Mouse (Mus musculus) liver, adult 2 months (tissue): Measurements from ENCODE around the gene D630036H23Rik. TPM values are rescaled to one million over a fixed set of nuclear protein-coding genes. Genes with fewer than 3 reads are reported as not detected.
A peak's percentile ranks its signal among the peaks of the same experiment; 100 is the strongest.

Experiments
- DNase-seq: peaks from one replicate; pipeline ENCODE4 v3.0.0-alpha.2; 2011; ENCODE audit warnings: low read depth, low spot score; ENCODE audit errors: extremely low read depth
- H3K27ac ChIP-seq: fragments of 200-500 bp; replicated peaks from 2 replicates; pipeline ENCODE4 v1.5.1; 2012; ENCODE audit warnings: low read depth, mild to moderate bottlenecking, control low read depth, inconsistent platforms, low read length; ENCODE audit not compliant: insufficient read depth
- H3K27me3 ChIP-seq: fragments of 200-500 bp; 2 replicates; pipeline ENCODE4 v1.6.1; 2012; ENCODE audit warnings: mild to moderate bottlenecking, moderate library complexity, low read length, inconsistent platforms; ENCODE audit not compliant: control insufficient read depth, insufficient read depth
- H3K36me3 ChIP-seq: fragments of 200-500 bp; 2 replicates; pipeline ENCODE4 v1.6.1; 2012; ENCODE audit warnings: low read length, inconsistent platforms; ENCODE audit not compliant: control insufficient read depth, insufficient read depth
- H3K4me1 ChIP-seq: fragments of 200-500 bp; 2 replicates; pipeline ENCODE4 v1.6.1; 2011; ENCODE audit warnings: low read length; ENCODE audit not compliant: control insufficient read depth, insufficient read depth
- H3K4me3 ChIP-seq: fragments of 200-500 bp; 2 replicates; pipeline ENCODE4 v1.5.1; 2011; ENCODE audit warnings: low read depth, mild to moderate bottlenecking, control low read depth, low read length, moderate library complexity; ENCODE audit not compliant: insufficient read depth
- H3K79me2 ChIP-seq: fragments of 200-500 bp; 2 replicates; pipeline ENCODE4 v1.6.1; 2012; ENCODE audit warnings: inconsistent platforms, mild to moderate bottlenecking, low read length, moderate library complexity; ENCODE audit not compliant: control insufficient read depth, insufficient read depth
- H3K9ac ChIP-seq: fragments of 200-500 bp; 2 replicates; pipeline ENCODE4 v1.6.1; 2012; ENCODE audit warnings: low read depth, mild to moderate bottlenecking, control low read depth, inconsistent platforms, low read length
- CTCF ChIP-seq: fragments of 200-500 bp; IDR thresholded peaks from 2 replicates; pipeline ENCODE4 v1.5.1; 2011; ENCODE audit warnings: low read depth, low read length, control low read depth
- POLR2A ChIP-seq: fragments of 200-500 bp; IDR thresholded peaks from 2 replicates; pipeline ENCODE4 v1.6.1; 2011; ENCODE audit warnings: low read length, control low read depth; ENCODE audit not compliant: insufficient read depth; ENCODE audit errors: extremely low read depth
- WGBS: fragments of 180-500 bp; shearing (Covaris S2); methylation state at CpG from one replicate; pipeline ENCODE4 v1.1.7; 2018; 5-methylcytosine and 5-hydroxymethylcytosine counted together
- polyA plus RNA-seq: library from polyadenylated mRNA; depleted of rRNA; stranded (reverse); fragments of >200 nt; gene quantifications from 2 replicates; pipeline ENCODE4 v1.2.3, GENCODE M21; 2012; rRNA removed
- total RNA-seq: library from RNA; depleted of rRNA; stranded (reverse); fragments of >200 nt; gene quantifications from 2 replicates; pipeline ENCODE4 v1.2.3, GENCODE M21; 2014; rRNA removed

The D630036H23Rik gene
- total RNA-seq (0.67 and 1.8 TPM in 2 replicates), polyA plus RNA-seq (0.56 and 0.72 TPM in 2 replicates)

DNA sequence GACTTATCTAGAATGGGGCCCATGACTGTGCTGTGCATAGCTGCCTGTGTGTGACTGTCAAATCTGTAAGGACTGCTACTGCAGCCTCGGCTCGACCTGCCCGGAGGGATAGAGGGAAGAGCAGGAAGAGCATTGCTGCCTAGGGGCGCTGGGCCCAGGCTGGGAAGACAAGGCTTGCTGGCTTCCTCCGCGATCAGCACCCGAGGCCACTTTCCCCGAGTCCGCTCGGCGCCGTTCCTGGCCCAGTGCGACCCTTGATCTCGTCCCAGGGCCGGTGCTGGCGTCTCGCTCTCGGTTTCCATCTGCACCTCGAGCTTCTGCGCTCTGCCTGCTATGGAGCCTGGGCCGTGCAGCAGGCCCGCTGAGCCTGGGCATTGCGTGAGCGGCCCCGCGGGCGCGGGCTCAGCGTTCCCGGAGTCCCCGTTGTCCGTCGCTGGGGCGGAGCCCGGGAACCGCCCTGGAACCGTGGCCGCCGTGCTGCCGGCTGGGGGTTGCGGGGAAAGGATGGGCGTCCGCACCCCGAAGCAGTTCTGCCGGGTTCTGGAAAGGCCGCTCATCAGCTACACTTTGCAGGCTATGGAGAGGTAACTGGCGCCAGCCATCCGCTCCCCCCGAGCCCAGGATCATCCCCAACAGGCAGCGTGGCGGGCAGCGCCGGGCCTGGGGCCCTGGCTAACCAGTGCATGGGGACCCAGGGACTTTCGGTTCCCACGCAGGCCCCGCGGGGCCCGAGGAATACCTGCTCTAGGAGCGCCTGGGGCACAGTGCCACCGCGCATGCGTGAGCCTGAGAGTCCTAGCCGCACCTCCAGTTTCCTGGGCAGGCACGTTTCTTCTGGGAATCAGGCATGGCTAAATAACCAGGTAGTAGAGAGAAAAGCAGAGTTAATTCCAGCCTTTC is at the start of gene D630036H23Rik, which contains the start of gene Ispd:
TSS of gene D630036H23Rik (minus strand) at position 741 of the 900 bp plus-strand sequence.
TSS of gene Ispd (plus strand) at position 10 of the 900 bp plus-strand sequence.
- TF ChIP-seq CTCF: no peak
- TF ChIP-seq POLR2A: peak; percentile 66
- Histone ChIP-seq H3K4me1 (no peaks in the 10 kb centered on the region; the same call in 1 of the 2 replicates), H3K27ac (peak within 1 kb of the TSS; percentile 85), H3K9ac (peak within 1 kb of the TSS; percentile 90), H3K79me2 (no peaks in the 10 kb centered on the region), H3K36me3 (no peaks in the 10 kb centered on the region), H3K4me3 (peak within 1 kb of the TSS; percentile 80), H3K27me3 (no peaks in the 10 kb centered on the region)
- DNase-seq: peak; percentile 80
- under 1% methylated on average over 64 of the region's 64 CpGs for WGBS

DNA sequence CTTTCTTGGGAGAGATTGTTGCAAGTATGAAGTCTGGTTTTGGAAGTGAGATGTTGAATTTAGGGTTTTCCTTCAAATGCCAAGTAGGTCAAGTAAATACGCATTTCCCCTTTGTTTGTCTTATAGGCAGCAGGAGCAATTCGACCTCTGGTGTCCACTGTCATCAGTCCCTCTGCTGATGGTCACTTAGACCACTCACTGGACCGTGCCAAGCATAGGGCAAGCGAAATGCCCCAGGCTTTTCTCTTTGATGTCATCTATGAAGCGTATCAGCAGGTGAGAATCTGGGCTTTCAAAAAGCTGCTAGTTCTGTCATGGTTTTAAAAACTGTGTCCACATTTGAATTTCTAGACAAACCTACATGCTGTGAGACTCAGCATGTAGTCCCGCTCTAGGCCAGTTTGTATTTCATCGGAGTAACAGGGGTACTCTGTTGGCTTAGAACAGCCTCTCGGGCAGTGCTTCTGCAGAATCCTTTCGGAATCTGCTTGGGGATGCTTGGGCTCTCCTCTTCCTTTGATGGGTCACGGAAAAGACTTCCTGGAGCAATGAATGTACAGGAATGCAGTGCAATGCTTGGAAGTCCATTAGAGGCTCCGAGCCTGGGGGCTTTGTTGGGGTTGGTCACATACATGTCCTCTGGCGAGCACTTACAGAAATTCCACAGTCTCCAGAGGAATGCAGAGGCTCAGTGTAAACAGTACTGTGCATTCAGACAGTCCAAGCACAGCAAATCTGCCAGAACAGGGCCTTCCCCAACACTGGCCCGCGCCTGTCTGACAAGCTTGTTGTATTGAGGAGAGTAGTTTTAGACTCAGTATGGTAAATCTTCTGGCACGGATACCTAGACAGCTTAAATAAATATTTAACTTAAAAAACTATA is 44.4 kb upstream of the D630036H23Rik start:
- H3K4me3 ChIP-seq: no peak overlapping the region
- H3K79me2 ChIP-seq: no peaks in the 10 kb centered on the region
- no peaks in the 10 kb centered on the region for H3K27me3 ChIP-seq
- no peak overlapping the region for H3K9ac ChIP-seq
- TF ChIP-seq POLR2A: no peak
- no peak for TF ChIP-seq CTCF
- no peak for DNase-seq
- H3K27ac ChIP-seq: no peak overlapping the region
- H3K36me3 ChIP-seq: no peaks in the 10 kb centered on the region; the same call in 1 of the 2 replicates
- WGBS: 76% methylated on average over 15 of the region's 15 CpGs
- H3K4me1 ChIP-seq: no peaks in the 10 kb centered on the region

DNA sequence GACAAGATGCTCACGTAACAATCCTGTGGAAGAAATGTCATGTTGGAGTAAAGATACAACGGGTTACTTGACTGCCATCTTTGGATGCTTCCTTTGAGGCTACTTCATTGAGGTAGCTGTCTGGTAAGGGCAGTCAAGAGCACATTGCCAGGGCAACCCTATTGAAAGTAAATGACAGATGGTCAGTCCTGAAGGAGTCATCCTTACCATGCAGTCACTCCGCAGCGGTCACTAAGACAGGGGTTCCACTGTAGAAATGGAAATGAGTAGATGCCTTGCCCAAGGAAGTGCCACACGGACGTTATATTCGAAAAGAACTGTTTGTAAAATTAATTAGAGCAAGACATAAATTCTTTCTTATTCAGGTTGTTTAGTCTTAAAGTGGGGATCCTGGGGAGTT is 43.3 kb upstream of the D630036H23Rik start:
- Histone ChIP-seq H3K4me3 (no peak overlapping the region), H3K27ac (no peak overlapping the region), H3K79me2 (no peaks in the 10 kb centered on the region), H3K36me3 (no peaks in the 10 kb centered on the region; the same call in 1 of the 2 replicates), H3K9ac (no peak overlapping the region), H3K27me3 (no peaks in the 10 kb centered on the region), H3K4me1 (no peaks in the 10 kb centered on the region)
- WGBS: 96% methylated on average over 7 of the region's 7 CpGs
- no peak for DNase-seq
- no peak for TF ChIP-seq POLR2A
- TF ChIP-seq CTCF: no peak

DNA sequence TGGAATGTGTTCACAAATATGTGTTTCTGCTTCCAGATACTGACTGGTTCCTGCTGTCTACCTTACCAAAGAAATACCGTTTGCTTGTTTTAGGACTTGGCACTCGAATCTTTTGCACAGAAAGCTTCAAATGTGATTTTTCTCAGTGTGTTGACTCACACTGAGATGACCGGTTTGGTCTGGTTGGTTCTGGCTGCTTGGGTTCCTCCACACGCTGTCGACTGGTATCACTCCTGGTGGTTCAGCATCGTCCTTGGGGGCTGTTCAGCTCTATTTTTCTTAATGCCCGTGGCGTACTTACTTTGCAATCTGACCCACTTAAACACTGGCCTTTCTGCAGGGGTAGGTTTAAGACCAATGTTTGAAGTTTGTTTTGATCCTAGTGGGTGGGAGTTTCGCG is 41.7 kb upstream of the D630036H23Rik start:
- Histone ChIP-seq H3K9ac (no peak overlapping the region), H3K79me2 (no peaks in the 10 kb centered on the region), H3K4me1 (no peaks in the 10 kb centered on the region), H3K27me3 (no peaks in the 10 kb centered on the region), H3K36me3 (no peaks in the 10 kb centered on the region; the same call in 1 of the 2 replicates), H3K4me3 (no peak overlapping the region), H3K27ac (no peak overlapping the region)
- DNase-seq: no peak
- WGBS: 83% methylated on average over 10 of the region's 10 CpGs
- no peak for TF ChIP-seq CTCF
- no peak for TF ChIP-seq POLR2A

DNA sequence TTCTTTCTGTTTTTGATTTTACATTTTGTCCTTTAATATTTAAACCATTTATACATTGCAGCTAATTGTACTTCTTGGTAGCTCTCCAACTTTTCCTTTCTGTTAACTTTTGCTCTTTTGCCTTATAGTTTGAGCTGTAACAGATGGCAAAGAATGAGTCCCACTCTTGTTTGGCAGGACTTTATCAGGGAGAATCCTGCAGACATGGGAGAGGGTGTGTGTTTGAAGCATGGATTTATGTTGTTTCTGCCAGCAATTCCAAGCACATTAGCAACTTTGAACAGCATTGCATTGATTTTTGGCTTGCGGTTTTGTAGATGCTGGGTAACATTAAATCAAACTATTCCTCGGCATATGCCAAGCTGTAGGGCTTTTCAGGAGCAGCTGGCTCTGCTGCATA is 13.1 kb upstream of the D630036H23Rik start:
- Histone ChIP-seq H3K27me3 (no peaks in the 10 kb centered on the region), H3K27ac (no peak overlapping the region), H3K79me2 (no peaks in the 10 kb centered on the region), H3K4me3 (no peak overlapping the region), H3K9ac (no peak overlapping the region), H3K4me1 (no peaks in the 10 kb centered on the region), H3K36me3 (no peaks in the 10 kb centered on the region)
- DNase-seq: no peak
- TF ChIP-seq CTCF (no peak), POLR2A (no peak)
- WGBS: 42% methylated on average over 2 of the region's 2 CpGs
